Mouse (Mus musculus) ovary, postnatal 36 days (tissue): Measurements from ENCODE around the gene Gpr137c.

ENCODE experiments used
- DNase-seq: peaks from one replicate; pipeline ENCODE4 v3.0.0; 2022; ENCODE audit warnings: low spot score, mixed read lengths

The Gpr137c gene

GRCm38 (mm10) chr14:45291608-45292007 is 72.1 kb downstream of the Gpr137c start:
- DNase-seq: no peak

DNA sequence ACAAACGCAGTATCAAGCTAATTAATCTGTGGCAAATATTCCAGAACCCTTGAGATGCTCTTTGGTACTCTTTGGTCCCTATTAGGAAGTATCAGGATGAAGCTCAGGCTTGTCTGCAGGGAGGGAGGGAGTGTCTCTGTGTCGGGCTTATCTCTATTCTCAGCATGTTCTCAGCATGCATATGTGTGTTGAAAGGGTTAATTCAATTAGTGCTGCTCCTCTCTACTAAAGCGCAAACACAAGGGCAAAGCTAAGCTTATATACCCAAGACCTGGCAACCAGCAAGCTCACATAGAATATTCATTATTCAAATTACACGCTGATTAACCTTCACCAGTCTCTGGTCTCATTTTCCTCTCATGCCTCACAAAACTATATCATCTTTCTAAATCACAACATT is 84.4 kb downstream of the Gpr137c start:
- no peak for DNase-seq

DNA sequence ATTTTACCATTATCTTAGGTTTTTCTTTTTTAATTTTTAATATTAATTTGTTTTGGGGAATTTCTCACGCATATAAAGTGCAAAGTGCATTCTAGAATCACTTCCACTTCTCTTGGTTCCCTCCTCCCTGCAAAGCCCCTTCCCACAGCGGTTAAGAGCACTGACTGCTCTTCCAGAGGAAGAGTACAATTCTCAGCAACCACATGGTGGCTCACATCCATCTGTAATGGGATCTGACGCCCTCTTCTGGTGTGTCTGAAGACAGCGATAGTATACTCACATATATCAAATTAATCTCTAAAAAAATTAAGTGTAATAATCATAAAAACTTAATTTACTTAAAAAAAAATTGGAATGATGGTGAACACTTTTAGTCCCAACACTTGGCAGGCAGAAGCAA is 84.9 kb downstream of the Gpr137c start:
- no peak for DNase-seq

- DNase-seq: no peak
Observed at GRCm38 (mm10) chr14:45305852-45306251, 86.3 kb downstream of the Gpr137c start.

GRCm38 (mm10) chr14:45307630-45308328 is 88.3 kb downstream of the Gpr137c start:
- DNase-seq: no peak

- DNase-seq: peak; percentile 8
Observed at GRCm38 (mm10) chr14:45309646-45310045, 90.1 kb downstream of the Gpr137c start.

DNA sequence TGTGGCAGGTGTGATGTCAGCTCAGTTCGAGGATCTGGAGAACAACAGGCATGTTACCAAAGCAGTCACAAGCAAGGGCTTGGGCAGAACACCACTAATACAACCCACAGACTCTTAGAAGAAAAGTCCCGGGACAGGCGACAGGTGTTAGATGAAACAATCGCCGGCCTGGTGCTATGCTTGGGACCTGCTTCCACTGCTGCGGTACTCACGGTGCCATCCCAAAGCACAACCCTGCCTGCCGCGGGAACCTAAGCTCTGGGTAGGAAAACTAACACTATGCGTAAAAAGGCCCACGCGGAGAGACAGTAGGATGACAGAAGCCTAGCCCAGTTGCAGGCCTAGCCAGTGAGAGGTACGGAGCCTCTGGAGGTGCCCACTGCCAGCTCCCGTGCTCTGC is 90.6 kb downstream of the Gpr137c start:
- DNase-seq: no peak

- DNase-seq: no peak
Observed at GRCm38 (mm10) chr14:45316927-45317326, 97.4 kb downstream of the Gpr137c start.

DNA sequence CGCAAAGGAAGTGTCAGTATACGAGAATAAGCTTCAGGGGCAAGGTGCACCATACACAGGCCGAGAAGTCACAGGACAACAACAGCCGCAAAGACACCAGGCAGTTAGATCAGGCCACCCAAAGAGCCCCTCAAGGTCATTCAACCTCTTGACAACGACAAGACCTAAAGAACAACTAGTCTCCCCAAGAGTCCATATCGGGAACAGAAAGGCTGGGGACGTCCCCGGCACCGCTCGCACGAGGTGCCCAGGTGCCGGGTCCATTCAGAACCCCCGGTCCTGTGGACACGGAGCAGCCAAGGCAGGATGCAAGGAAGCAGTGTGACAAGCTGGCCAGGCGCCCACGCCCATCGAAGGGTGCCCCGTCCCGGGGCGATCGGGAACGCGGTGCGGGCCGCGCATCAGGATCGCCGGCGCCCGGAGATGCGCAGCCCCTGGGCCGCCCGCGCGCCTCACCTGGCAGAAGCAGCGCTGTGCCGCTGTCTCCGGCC is 98.4 kb downstream of the Gpr137c start:
- no peak for DNase-seq

DNA sequence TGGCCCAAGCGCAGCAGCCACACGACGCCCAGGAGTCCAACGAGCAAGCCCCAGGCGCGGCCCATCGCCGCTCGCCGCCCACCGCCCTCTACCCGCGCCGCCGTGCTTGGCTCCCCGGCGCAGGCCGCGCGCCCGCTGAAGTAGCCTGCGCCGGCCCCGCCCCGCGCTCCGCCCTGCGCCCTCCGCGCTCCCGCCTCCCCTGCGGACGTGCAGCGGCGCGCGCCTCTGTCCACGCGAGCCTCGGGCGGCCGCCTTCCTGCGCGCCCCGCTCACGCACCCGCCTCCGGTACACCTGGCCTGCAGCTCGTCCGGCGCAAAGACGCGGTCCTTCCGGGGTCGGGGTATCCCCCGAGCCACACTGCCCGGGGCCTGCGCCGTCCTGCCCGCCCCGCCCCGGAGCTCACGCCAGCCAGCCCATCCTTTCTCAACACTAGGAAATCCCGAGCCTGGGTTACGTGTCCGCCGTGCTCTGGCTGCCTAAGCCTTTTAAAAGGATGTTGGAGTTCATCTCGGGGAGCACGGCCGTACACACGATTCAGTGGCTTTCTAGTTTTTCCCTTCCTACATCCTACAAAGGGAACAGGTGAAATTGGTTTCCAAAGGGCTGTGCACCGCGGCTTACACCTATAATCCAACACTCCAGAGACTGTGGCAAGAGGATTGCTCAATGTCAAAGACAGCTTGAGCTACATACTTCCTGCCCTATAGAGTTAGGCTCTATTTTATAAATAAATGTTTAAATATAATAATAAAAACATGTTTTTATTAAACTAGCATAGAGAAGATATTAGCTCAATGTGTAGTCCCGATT is 99.1 kb downstream of the Gpr137c start, which contains the start of gene Ero1l:
Gene Ero1l (minus strand): TSS at position 346 of the 811 bp plus-strand sequence.
- peak; percentile 87 for DNase-seq

DNA sequence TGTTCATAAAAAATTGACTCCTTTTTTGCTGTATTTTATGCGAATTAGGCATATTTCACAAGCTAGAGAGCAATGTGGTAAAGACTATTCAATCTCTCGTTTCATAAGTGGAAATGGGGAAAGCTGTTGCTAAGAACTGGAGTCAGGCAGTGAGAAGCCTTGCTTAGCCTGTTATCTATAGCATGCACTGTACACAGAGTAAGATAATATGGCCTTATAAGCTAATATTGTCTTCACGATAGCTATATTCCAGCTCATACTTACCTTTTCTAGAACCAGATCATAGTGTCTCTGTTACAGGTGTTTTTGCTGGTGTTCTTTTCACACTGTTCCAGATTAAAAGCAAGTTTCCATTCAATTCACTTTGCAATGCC is 99.7 kb downstream of the Gpr137c start:
- no peak for DNase-seq

DNA sequence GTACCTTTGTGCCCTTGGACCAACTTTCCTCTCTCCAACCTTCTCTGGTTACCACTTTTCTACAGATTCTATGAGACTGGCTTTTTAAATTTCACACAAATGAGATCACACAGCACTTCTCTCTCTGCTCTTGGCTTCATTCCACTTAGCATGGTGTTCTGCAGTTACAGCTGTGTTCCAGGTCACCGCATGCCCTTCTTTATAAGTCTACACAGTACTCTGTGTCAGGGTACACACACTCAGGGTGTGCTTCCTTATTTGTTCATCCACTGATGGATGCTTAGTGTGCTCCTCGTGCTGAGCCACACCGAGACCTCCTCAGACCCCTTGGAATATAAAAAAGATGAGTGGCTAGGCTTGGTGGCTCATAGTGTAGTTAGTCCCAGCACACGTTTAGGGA is 100.6 kb downstream of the Gpr137c start:
- DNase-seq: no peak

DNA sequence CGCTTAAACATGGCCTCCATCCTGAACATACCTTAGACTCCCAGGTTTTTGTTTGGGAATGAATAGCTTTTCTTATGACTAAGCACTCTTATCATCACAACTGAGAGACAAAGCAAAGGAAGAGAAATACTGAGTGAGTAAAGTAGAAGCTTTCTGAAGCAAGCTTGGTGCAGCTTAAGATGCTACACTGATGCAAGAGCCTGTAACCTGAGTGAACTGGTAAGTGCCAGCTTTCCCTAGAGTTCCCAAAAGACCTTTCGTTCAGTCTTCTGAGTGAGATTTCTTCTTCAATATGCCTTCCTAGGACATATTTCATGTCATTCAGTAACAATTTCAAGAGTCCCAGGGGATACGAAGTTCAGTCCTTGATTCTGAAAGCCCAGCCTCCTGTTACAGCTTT is 101.5 kb downstream of the Gpr137c start:
- DNase-seq: no peak

- no peak for DNase-seq
Observed at GRCm38 (mm10) chr14:45321622-45322021, 102.1 kb downstream of the Gpr137c start.

- DNase-seq: no peak
Observed at GRCm38 (mm10) chr14:45322450-45322849, 102.9 kb downstream of the Gpr137c start.

- no peak for DNase-seq
Observed at GRCm38 (mm10) chr14:45323320-45323719, 103.8 kb downstream of the Gpr137c start.

DNA sequence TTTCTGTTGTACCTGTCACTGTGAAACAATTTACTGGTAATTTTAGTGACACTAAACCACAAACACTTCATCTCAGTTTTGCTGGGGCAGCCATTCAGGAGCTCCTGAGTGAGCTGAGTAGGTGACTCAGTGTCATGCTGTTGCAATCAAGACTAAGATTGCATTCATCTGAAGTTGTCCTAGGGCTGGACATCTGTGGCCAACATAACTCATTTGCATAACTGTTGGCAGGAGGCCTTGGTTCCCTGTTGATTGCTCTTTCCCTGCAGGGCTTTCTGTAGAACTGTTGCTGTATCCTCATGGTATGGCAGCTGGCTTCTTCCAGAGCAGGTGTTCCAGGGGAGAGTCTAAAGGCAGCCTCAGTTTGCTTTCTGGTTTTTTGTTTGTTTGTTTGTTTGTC is 106.0 kb downstream of the Gpr137c start:
- DNase-seq: no peak

DNA sequence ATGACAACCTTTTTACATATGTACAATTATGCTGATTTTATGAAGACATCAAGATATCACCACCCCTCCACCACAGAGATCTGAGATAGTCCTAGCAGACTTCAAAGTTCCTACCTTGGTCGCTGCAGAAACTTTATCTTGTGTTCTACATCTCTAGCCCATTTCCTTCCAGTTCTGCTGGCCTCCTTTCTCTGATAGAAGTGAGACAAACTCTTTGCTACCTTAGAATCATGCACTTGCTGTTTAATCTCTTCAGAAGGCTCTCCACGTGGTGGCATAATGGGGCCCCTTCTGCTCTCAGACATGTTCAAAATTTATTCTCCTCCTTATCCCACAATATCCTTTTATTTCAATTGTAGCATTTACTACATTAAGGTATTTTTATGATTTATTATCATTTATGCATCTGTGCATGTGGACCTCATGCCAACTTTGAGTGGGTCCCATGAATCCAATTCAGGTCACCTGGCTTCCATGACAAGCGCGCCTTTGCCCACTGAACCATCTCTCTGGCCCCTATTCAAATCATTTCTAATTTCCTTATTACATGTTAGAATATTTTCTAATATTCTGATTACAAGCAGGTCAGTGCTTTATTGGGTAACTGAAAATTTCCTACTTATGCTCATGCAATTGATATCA is 108.7 kb downstream of the Gpr137c start:
- no peak for DNase-seq

GRCm38 (mm10) chr14:45329018-45329588 is 109.6 kb downstream of the Gpr137c start:
- no peak for DNase-seq

- DNase-seq: peak; percentile 90
Observed at GRCm38 (mm10) chr14:45329589-45330181, 110.2 kb downstream of the Gpr137c start, which contains the start of gene Psmc6. TSS of gene Psmc6 (plus strand) at chr14:45329788.
